Mouse (Mus musculus): ENCODE measurements around the gene Atp8a2. TPM values are rescaled to one million over a fixed set of nuclear protein-coding genes. Genes with fewer than 3 reads are reported as not detected.

Atp8a2 gene
- total RNA-seq, 1 experiment = 0.62 TPM

DNA sequence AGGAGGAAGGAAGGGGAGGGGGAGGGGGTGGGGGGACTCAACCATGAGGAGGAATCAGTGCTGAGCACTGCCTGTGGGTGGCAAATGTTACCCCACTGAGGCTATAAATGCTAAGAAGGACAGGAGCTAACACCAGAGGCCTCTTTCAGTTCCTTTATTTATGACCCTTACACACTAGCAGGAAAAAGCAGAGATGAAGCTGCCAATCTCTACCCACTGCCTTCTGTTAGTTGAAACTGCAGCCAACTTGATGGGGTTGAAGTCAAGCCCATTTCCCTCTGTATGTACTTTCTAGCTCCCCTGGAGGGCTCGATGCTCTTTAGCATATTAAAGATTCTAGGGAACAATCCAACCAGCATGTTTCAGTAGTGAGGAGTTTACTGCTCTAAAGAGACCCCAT, 303.0 kb downstream of the Atp8a2 start:
- H3K9me3 ChIP-seq (ENCODE audit: control insufficient read depth, insufficient read depth, low read depth, low read length) = no peaks in the 10 kb centered on the region
- TF ChIP-seq MAFK (IDR thresholded peaks at IDR 0.05; ENCODE audit: insufficient read depth, low read depth, low read length) = no peak
- TF ChIP-seq ZC3H11A (IDR thresholded peaks at IDR 0.05; ENCODE audit: borderline replicate concordance, low read depth, low read length) = no peak
- no peak for TF ChIP-seq HCFC1 (IDR thresholded peaks at IDR 0.05; ENCODE audit: borderline replicate concordance, insufficient read depth, low read length)
- TF ChIP-seq ZNF384 (IDR thresholded peaks at IDR 0.05; ENCODE audit: low read depth, low read length) = no peak
- TF ChIP-seq CHD2 (IDR thresholded peaks at IDR 0.05; ENCODE audit: low read depth, low read length) = no peak

GRCm38 (mm10) chr14:59892084-59892483, 304.9 kb downstream of the Atp8a2 start:
- DNase-seq (ENCODE audit: low read depth, low spot score) = no peak

More for the DNA sequence above, 303.0 kb downstream of the Atp8a2 start:
- no peak overlapping the region for H3K27ac ChIP-seq (ENCODE audit: insufficient read depth, low read depth, low read length, poor library complexity, severe bottlenecking)
- no peak overlapping the region for H3K4me3 ChIP-seq (ENCODE audit: insufficient read depth in 1 of 2, low read depth in 1 of 2, low read length in 2 of 2, poor library complexity in 1 of 2, severe bottlenecking in 1 of 2)
- H3K36me3 ChIP-seq (ENCODE audit: control insufficient read depth, insufficient read depth, low read length, poor library complexity, severe bottlenecking) = no peaks in the 10 kb centered on the region
- in situ Hi-C loops (cut with MboI; ENCODE audit: low sequenced_read_pairs in 2 of 2, unreplicated experiment in 2 of 2) = no loop called here
- H3K4me1 ChIP-seq (ENCODE audit: control insufficient read depth in 2 of 2, insufficient read depth in 2 of 2, low read length in 2 of 2, poor library complexity in 1 of 2) = no peaks in the 10 kb centered on the region
- H3K9ac ChIP-seq (ENCODE audit: insufficient read depth, low read depth, low read length, poor library complexity, severe bottlenecking) = no peak overlapping the region
- DNase-seq (ENCODE audit: low read depth, low spot score) = no peak

GRCm38 (mm10) chr14:59891491-59891890, 305.5 kb downstream of the Atp8a2 start:
- Histone ChIP-seq H3K4me3 (ENCODE audit: insufficient read depth in 1 of 2, low read depth in 1 of 2, low read length in 2 of 2, poor library complexity in 1 of 2, severe bottlenecking in 1 of 2) (no peak overlapping the region), H3K36me3 (ENCODE audit: control insufficient read depth, insufficient read depth, low read length, poor library complexity, severe bottlenecking) (no peaks in the 10 kb centered on the region), H3K27ac (ENCODE audit: insufficient read depth, low read depth, low read length, poor library complexity, severe bottlenecking) (no peak overlapping the region), H3K9me3 (ENCODE audit: control insufficient read depth, insufficient read depth, low read depth, low read length) (no peaks in the 10 kb centered on the region), H3K4me1 (ENCODE audit: control insufficient read depth in 2 of 2, insufficient read depth in 2 of 2, low read length in 2 of 2, poor library complexity in 1 of 2) (no peaks in the 10 kb centered on the region), H3K9ac (ENCODE audit: insufficient read depth, low read depth, low read length, poor library complexity, severe bottlenecking) (no peak overlapping the region)
- in situ Hi-C loops (cut with MboI; ENCODE audit: low sequenced_read_pairs in 2 of 2, unreplicated experiment in 2 of 2) = no loop called here
- no peak for TF ChIP-seq CHD2 (IDR thresholded peaks at IDR 0.05; ENCODE audit: low read depth, low read length)
- no peak for DNase-seq (ENCODE audit: low read depth, low spot score)

More at GRCm38 (mm10) chr14:59892084-59892483, 304.9 kb downstream of the Atp8a2 start:
- in situ Hi-C loops (cut with MboI; ENCODE audit: low sequenced_read_pairs in 2 of 2, unreplicated experiment in 2 of 2) = no loop called here
- no peak for TF ChIP-seq HCFC1 (IDR thresholded peaks at IDR 0.05; ENCODE audit: borderline replicate concordance, insufficient read depth, low read length)
- no peak for TF ChIP-seq ZC3H11A (IDR thresholded peaks at IDR 0.05; ENCODE audit: borderline replicate concordance, low read depth, low read length)
- no peak for TF ChIP-seq MAFK (IDR thresholded peaks at IDR 0.05; ENCODE audit: insufficient read depth, low read depth, low read length)
- no peak for TF ChIP-seq ZNF384 (IDR thresholded peaks at IDR 0.05; ENCODE audit: low read depth, low read length)
- TF ChIP-seq CHD2 (IDR thresholded peaks at IDR 0.05; ENCODE audit: low read depth, low read length) = no peak
- Histone ChIP-seq H3K4me3 (ENCODE audit: insufficient read depth in 1 of 2, low read depth in 1 of 2, low read length in 2 of 2, poor library complexity in 1 of 2, severe bottlenecking in 1 of 2) (no peak overlapping the region), H3K4me1 (ENCODE audit: control insufficient read depth in 2 of 2, insufficient read depth in 2 of 2, low read length in 2 of 2, poor library complexity in 1 of 2) (no peaks in the 10 kb centered on the region), H3K9ac (ENCODE audit: insufficient read depth, low read depth, low read length, poor library complexity, severe bottlenecking) (no peak overlapping the region), H3K27ac (ENCODE audit: insufficient read depth, low read depth, low read length, poor library complexity, severe bottlenecking) (no peak overlapping the region), H3K9me3 (ENCODE audit: control insufficient read depth, insufficient read depth, low read depth, low read length) (no peaks in the 10 kb centered on the region), H3K36me3 (ENCODE audit: control insufficient read depth, insufficient read depth, low read length, poor library complexity, severe bottlenecking) (no peaks in the 10 kb centered on the region)

DNA sequence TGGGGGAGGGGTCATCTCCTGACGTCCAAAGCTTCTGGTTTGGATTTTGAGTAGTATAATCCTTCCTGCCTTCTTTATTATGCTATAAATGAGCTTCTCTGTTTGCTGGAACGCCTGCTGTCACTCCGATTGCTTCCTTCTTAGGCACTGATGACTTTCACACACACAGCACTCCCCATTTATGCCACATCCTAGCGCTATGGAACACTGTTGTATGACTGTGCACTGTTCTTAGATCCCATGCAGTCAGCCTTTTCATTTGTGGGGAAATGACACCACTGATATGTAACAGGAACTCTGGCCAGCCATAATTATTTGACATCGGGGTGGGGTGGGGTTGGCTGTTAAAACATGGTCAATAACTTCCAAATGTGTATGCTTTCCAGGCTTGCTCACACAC, 306.2 kb downstream of the Atp8a2 start:
- Histone ChIP-seq H3K4me1 (ENCODE audit: control insufficient read depth in 2 of 2, insufficient read depth in 2 of 2, low read length in 2 of 2, poor library complexity in 1 of 2) (no peaks in the 10 kb centered on the region), H3K27ac (ENCODE audit: insufficient read depth, low read depth, low read length, poor library complexity, severe bottlenecking) (no peak overlapping the region), H3K9ac (ENCODE audit: insufficient read depth, low read depth, low read length, poor library complexity, severe bottlenecking) (no peak overlapping the region), H3K4me3 (ENCODE audit: insufficient read depth in 1 of 2, low read depth in 1 of 2, low read length in 2 of 2, poor library complexity in 1 of 2, severe bottlenecking in 1 of 2) (no peak overlapping the region), H3K36me3 (ENCODE audit: control insufficient read depth, insufficient read depth, low read length, poor library complexity, severe bottlenecking) (no peaks in the 10 kb centered on the region), H3K9me3 (ENCODE audit: control insufficient read depth, insufficient read depth, low read depth, low read length) (no peaks in the 10 kb centered on the region)
- in situ Hi-C loops (cut with MboI; ENCODE audit: low sequenced_read_pairs in 2 of 2, unreplicated experiment in 2 of 2) = no loop called here
- TF ChIP-seq ZNF384 (IDR thresholded peaks at IDR 0.05; ENCODE audit: low read depth, low read length) = no peak
- TF ChIP-seq ZC3H11A (IDR thresholded peaks at IDR 0.05; ENCODE audit: borderline replicate concordance, low read depth, low read length) = no peak
- no peak for DNase-seq (ENCODE audit: low read depth, low spot score)

GRCm38 (mm10) chr14:59890107-59890506, 306.9 kb downstream of the Atp8a2 start:
- in situ Hi-C loops (cut with MboI; ENCODE audit: low sequenced_read_pairs in 2 of 2, unreplicated experiment in 2 of 2) = no loop called here

More at GRCm38 (mm10) chr14:59890107-59890506, 306.9 kb downstream of the Atp8a2 start:
- Histone ChIP-seq H3K9me3 (ENCODE audit: control insufficient read depth, insufficient read depth, low read depth, low read length) (no peaks in the 10 kb centered on the region), H3K36me3 (ENCODE audit: control insufficient read depth, insufficient read depth, low read length, poor library complexity, severe bottlenecking) (no peaks in the 10 kb centered on the region), H3K9ac (ENCODE audit: insufficient read depth, low read depth, low read length, poor library complexity, severe bottlenecking) (no peak overlapping the region), H3K27ac (ENCODE audit: insufficient read depth, low read depth, low read length, poor library complexity, severe bottlenecking) (no peak overlapping the region), H3K4me3 (ENCODE audit: insufficient read depth in 1 of 2, low read depth in 1 of 2, low read length in 2 of 2, poor library complexity in 1 of 2, severe bottlenecking in 1 of 2) (no peak overlapping the region), H3K4me1 (ENCODE audit: control insufficient read depth in 2 of 2, insufficient read depth in 2 of 2, low read length in 2 of 2, poor library complexity in 1 of 2) (no peaks in the 10 kb centered on the region)
- TF ChIP-seq ZC3H11A (IDR thresholded peaks at IDR 0.05; ENCODE audit: borderline replicate concordance, low read depth, low read length) (no peak), ZNF384 (IDR thresholded peaks at IDR 0.05; ENCODE audit: low read depth, low read length) (no peak), HCFC1 (IDR thresholded peaks at IDR 0.05; ENCODE audit: borderline replicate concordance, insufficient read depth, low read length) (no peak), MAFK (IDR thresholded peaks at IDR 0.05; ENCODE audit: insufficient read depth, low read depth, low read length) (no peak), CHD2 (IDR thresholded peaks at IDR 0.05; ENCODE audit: low read depth, low read length) (no peak)
- no peak for DNase-seq (ENCODE audit: low read depth, low spot score)
